Mouse (Mus musculus) E14TG2a.4 (cell line): Measurements from ENCODE around the gene Rai14.

ENCODE experiments used
- H3K27me3 ChIP-seq: 2 replicates; pipeline ENCODE4 v1.6.1; 2014; ENCODE audit warnings: low read length, control low read depth; ENCODE audit not compliant: insufficient read depth
- H3K36me3 ChIP-seq: 2 replicates; pipeline ENCODE4 v1.6.1; 2014; ENCODE audit warnings: low read length, control low read depth; ENCODE audit not compliant: insufficient read depth
- H3K4me1 ChIP-seq: replicated peaks from 2 replicates; pipeline ENCODE4 v1.6.1; 2014; ENCODE audit warnings: low read depth, low read length, control low read depth
- H3K4me3 ChIP-seq: replicated peaks from 2 replicates; pipeline ENCODE4 v1.5.1; 2014; ENCODE audit warnings: mild to moderate bottlenecking, low read length
- H3K9me3 ChIP-seq: 2 replicates; pipeline ENCODE4 v1.6.1; 2014; ENCODE audit warnings: low read length, control low read depth
- CTCF ChIP-seq: conservative IDR thresholded peaks from 2 replicates; pipeline ENCODE4 v1.5.1; 2014; ENCODE audit warnings: low read length
- NANOG ChIP-seq: IDR thresholded peaks from 2 replicates; pipeline ENCODE4 v1.6.1; 2014; ENCODE audit warnings: borderline replicate concordance, low read length, mixed read lengths
- POU5F1 ChIP-seq: IDR thresholded peaks from 2 replicates; pipeline ENCODE4 v1.6.1; 2014; ENCODE audit warnings: low read length, borderline replicate concordance

The Rai14 gene

GRCm38 (mm10) chr15:10714409-10715138, at the start of gene Rai14:
TSS of gene Rai14 (minus strand) at chr15:10714624.
- H3K36me3 ChIP-seq, result peaks cover 8% of the 10 kb centered on the region; the same call in 1 of the 2 replicates
- peaks cover 7% of the 10 kb centered on the region for H3K9me3 ChIP-seq
- TF ChIP-seq NANOG, result no peak
- TF ChIP-seq POU5F1, result no peak
- TF ChIP-seq CTCF, result no peak
- peak within 1 kb of the TSS; percentile 91 for H3K4me3 ChIP-seq
- peaks cover 9% of the 10 kb centered on the region for H3K27me3 ChIP-seq
- H3K4me1 ChIP-seq, result peaks cover 72% of the 10 kb centered on the region

GRCm38 (mm10) chr15:10761441-10761840, 47.0 kb upstream of the Rai14 start:
- Histone ChIP-seq H3K4me1 (peaks cover 12% of the 10 kb centered on the region), H3K27me3 (no peaks in the 10 kb centered on the region), H3K9me3 (no peaks in the 10 kb centered on the region), H3K36me3 (no peaks in the 10 kb centered on the region), H3K4me3 (no peak overlapping the region)
- TF ChIP-seq NANOG (no peak), POU5F1 (no peak), CTCF (no peak)

GRCm38 (mm10) chr15:10760006-10760405, 45.6 kb upstream of the Rai14 start:
- no peaks in the 10 kb centered on the region for H3K36me3 ChIP-seq
- H3K27me3 ChIP-seq, result no peaks in the 10 kb centered on the region
- peaks cover 16% of the 10 kb centered on the region for H3K4me1 ChIP-seq
- no peaks in the 10 kb centered on the region for H3K9me3 ChIP-seq
- TF ChIP-seq POU5F1 (no peak), NANOG (no peak), CTCF (no peak)
- H3K4me3 ChIP-seq, result no peak overlapping the region

GRCm38 (mm10) chr15:10759440-10759839, 45.0 kb upstream of the Rai14 start:
- TF ChIP-seq CTCF (no peak), NANOG (no peak), POU5F1 (no peak)
- no peaks in the 10 kb centered on the region for H3K36me3 ChIP-seq
- no peaks in the 10 kb centered on the region for H3K9me3 ChIP-seq
- H3K4me3 ChIP-seq, result no peak overlapping the region
- H3K4me1 ChIP-seq, result peaks cover 16% of the 10 kb centered on the region
- no peaks in the 10 kb centered on the region for H3K27me3 ChIP-seq

- H3K27me3 ChIP-seq, result no peaks in the 10 kb centered on the region
- H3K4me3 ChIP-seq, result no peak overlapping the region
- TF ChIP-seq NANOG (no peak), CTCF (no peak), POU5F1 (no peak)
- H3K36me3 ChIP-seq, result no peaks in the 10 kb centered on the region
- peaks cover 16% of the 10 kb centered on the region for H3K4me1 ChIP-seq
- no peaks in the 10 kb centered on the region for H3K9me3 ChIP-seq
Observed at GRCm38 (mm10) chr15:10758808-10759207, 44.4 kb upstream of the Rai14 start.

- H3K4me1 ChIP-seq, result peaks cover 41% of the 10 kb centered on the region
- no peaks in the 10 kb centered on the region for H3K27me3 ChIP-seq
- no peaks in the 10 kb centered on the region for H3K36me3 ChIP-seq
- TF ChIP-seq CTCF (no peak), POU5F1 (no peak), NANOG (no peak)
- 0 out of 2 replicates have a peak, but pooled peaks cover 3% of the 10 kb centered on the region for H3K9me3 ChIP-seq
- no peak overlapping the region for H3K4me3 ChIP-seq
Observed at GRCm38 (mm10) chr15:10751141-10751540, 36.7 kb upstream of the Rai14 start.

GRCm38 (mm10) chr15:10750339-10750738, 35.9 kb upstream of the Rai14 start:
- TF ChIP-seq CTCF (no peak), POU5F1 (no peak), NANOG (no peak)
- Histone ChIP-seq H3K27me3 (no peaks in the 10 kb centered on the region), H3K4me1 (peaks cover 44% of the 10 kb centered on the region), H3K36me3 (no peaks in the 10 kb centered on the region), H3K4me3 (no peak overlapping the region), H3K9me3 (0 out of 2 replicates have a peak, but pooled peaks cover 3% of the 10 kb centered on the region)

- H3K4me1 ChIP-seq, result peaks cover 44% of the 10 kb centered on the region
- H3K4me3 ChIP-seq, result no peak overlapping the region
- no peaks in the 10 kb centered on the region for H3K36me3 ChIP-seq
- 0 out of 2 replicates have a peak, but pooled peaks cover 3% of the 10 kb centered on the region for H3K9me3 ChIP-seq
- H3K27me3 ChIP-seq, result no peaks in the 10 kb centered on the region
- TF ChIP-seq POU5F1 (no peak), NANOG (no peak), CTCF (no peak)
Observed at GRCm38 (mm10) chr15:10749678-10750077, 35.3 kb upstream of the Rai14 start.

- H3K27me3 ChIP-seq, result no peaks in the 10 kb centered on the region
- no peaks in the 10 kb centered on the region for H3K36me3 ChIP-seq
- H3K4me1 ChIP-seq, result peaks cover 50% of the 10 kb centered on the region
- 0 out of 2 replicates have a peak, but pooled peaks cover 3% of the 10 kb centered on the region for H3K9me3 ChIP-seq
- H3K4me3 ChIP-seq, result no peak overlapping the region
- TF ChIP-seq POU5F1, result no peak
- TF ChIP-seq CTCF, result no peak
- no peak for TF ChIP-seq NANOG
Observed at GRCm38 (mm10) chr15:10747638-10748037, 33.2 kb upstream of the Rai14 start.
